Mouse (Mus musculus) gastrocnemius, postnatal 10 days (tissue): Measurements from ENCODE around the gene Gli3. TPM values are rescaled to one million over a fixed set of nuclear protein-coding genes. Genes with fewer than 3 reads are reported as not detected.

ENCODE experiments used
- DNase-seq: peaks from one replicate; pipeline ENCODE4 v3.0.0; 2021; ENCODE audit warnings: mixed read lengths
- total RNA-seq, 2 experiments: library from RNA; stranded (reverse); gene quantifications; 2 replicates each; pipeline ENCODE4 v1.2.3; 2021

Gene Gli3
- total RNA-seq, 2 experiments from 2014 or later, result 7.7 to 9.6 TPM

- no peak for DNase-seq
These were observed 25.0 kb downstream of the Gli3 start for GRCm38 (mm10) chr13:15488065-15488464.

GRCm38 (mm10) chr13:15495820-15496219 is 32.8 kb downstream of the Gli3 start:
- no peak for DNase-seq

GRCm38 (mm10) chr13:15498338-15498737 is 35.3 kb downstream of the Gli3 start:
- DNase-seq, result no peak

- no peak for DNase-seq
These were observed 47.9 kb downstream of the Gli3 start for GRCm38 (mm10) chr13:15510925-15511324.

GRCm38 (mm10) chr13:15513114-15513513 is 50.1 kb downstream of the Gli3 start:
- DNase-seq, result no peak

- DNase-seq, result no peak
These were observed 51.0 kb downstream of the Gli3 start for GRCm38 (mm10) chr13:15514082-15514481.

GRCm38 (mm10) chr13:15517048-15517760 is 54.2 kb downstream of the Gli3 start:
- no peak for DNase-seq

- DNase-seq, result no peak
These were observed 57.3 kb downstream of the Gli3 start for GRCm38 (mm10) chr13:15520353-15520752.

GRCm38 (mm10) chr13:15522153-15522552 is 59.1 kb downstream of the Gli3 start:
- no peak for DNase-seq

- no peak for DNase-seq
These were observed 61.2 kb downstream of the Gli3 start for GRCm38 (mm10) chr13:15524208-15524607.

- no peak for DNase-seq
These were observed 63.7 kb downstream of the Gli3 start for GRCm38 (mm10) chr13:15526691-15527090.

- DNase-seq, result no peak
These were observed 68.5 kb downstream of the Gli3 start for GRCm38 (mm10) chr13:15531568-15531967.

- DNase-seq, result no peak
These were observed 74.2 kb downstream of the Gli3 start for GRCm38 (mm10) chr13:15537206-15537605.

GRCm38 (mm10) chr13:15537611-15538010 is 74.6 kb downstream of the Gli3 start:
- no peak for DNase-seq

- no peak for DNase-seq
These were observed 75.4 kb downstream of the Gli3 start for GRCm38 (mm10) chr13:15538389-15538788.

- DNase-seq, result no peak
These were observed 79.0 kb downstream of the Gli3 start for GRCm38 (mm10) chr13:15542053-15542452.

GRCm38 (mm10) chr13:15543169-15543887 is 80.3 kb downstream of the Gli3 start:
- no peak for DNase-seq

GRCm38 (mm10) chr13:15543888-15544640 is 81.0 kb downstream of the Gli3 start:
- no peak for DNase-seq

- DNase-seq, result no peak
These were observed 82.4 kb downstream of the Gli3 start for GRCm38 (mm10) chr13:15545346-15545896.

- no peak for DNase-seq
These were observed 83.2 kb downstream of the Gli3 start for GRCm38 (mm10) chr13:15546258-15546657.

GRCm38 (mm10) chr13:15549466-15549865 is 86.4 kb downstream of the Gli3 start:
- no peak for DNase-seq

- DNase-seq, result no peak
These were observed 87.1 kb downstream of the Gli3 start for GRCm38 (mm10) chr13:15550027-15550602.
